Mouse (Mus musculus) thymus, postnatal 25 days (tissue): Measurements from ENCODE around the gene Cyba.

Source experiments
- DNase-seq: peaks from one replicate; pipeline ENCODE4 v3.0.0; 2022

Cyba gene

GRCm38 (mm10) chr8:122451161-122451703 is 18.5 kb upstream of the Cyba start:
- no peak for DNase-seq

- no peak for DNase-seq
Observed at GRCm38 (mm10) chr8:122445203-122445602, 12.5 kb upstream of the Cyba start.

GRCm38 (mm10) chr8:122444058-122444748 is 11.5 kb upstream of the Cyba start:
- peak; percentile 49 for DNase-seq

GRCm38 (mm10) chr8:122443262-122444006 is 10.7 kb upstream of the Cyba start, which contains the start of gene Mvd:
Gene Mvd, minus strand, starts transcription at chr8:122443422.
- DNase-seq = peak; percentile 97

- no peak for DNase-seq
Observed at GRCm38 (mm10) chr8:122442781-122443180, 10.1 kb upstream of the Cyba start.

GRCm38 (mm10) chr8:122442356-122442755 is 9.6 kb upstream of the Cyba start:
- DNase-seq = no peak

GRCm38 (mm10) chr8:122441326-122441725 is 8.6 kb upstream of the Cyba start:
- no peak for DNase-seq

- DNase-seq = no peak
Observed at GRCm38 (mm10) chr8:122439336-122439735, 6.6 kb upstream of the Cyba start.

- peak; percentile 37 for DNase-seq
Observed at GRCm38 (mm10) chr8:122437708-122438331, 5.1 kb upstream of the Cyba start.

GRCm38 (mm10) chr8:122436586-122437125 is 3.9 kb upstream of the Cyba start:
- no peak for DNase-seq

GRCm38 (mm10) chr8:122436146-122436545 is 3.4 kb upstream of the Cyba start:
- no peak for DNase-seq

- DNase-seq = no peak
Observed at GRCm38 (mm10) chr8:122435375-122435774, 2.6 kb upstream of the Cyba start.

GRCm38 (mm10) chr8:122433269-122433905 is 657 bp upstream of the Cyba start:
- DNase-seq = no peak

GRCm38 (mm10) chr8:122431694-122432442 is 862 bp downstream of the Cyba start:
- peak; percentile 53 for DNase-seq

GRCm38 (mm10) chr8:122430646-122431045 is 2.1 kb downstream of the Cyba start:
- DNase-seq = no peak

- no peak for DNase-seq
Observed at GRCm38 (mm10) chr8:122430058-122430636, 2.6 kb downstream of the Cyba start.

GRCm38 (mm10) chr8:122428163-122428562 is 4.6 kb downstream of the Cyba start:
- DNase-seq = no peak

GRCm38 (mm10) chr8:122427607-122428006 is 5.1 kb downstream of the Cyba start:
- no peak for DNase-seq

- DNase-seq = no peak
Observed at GRCm38 (mm10) chr8:122426145-122426544, 6.6 kb downstream of the Cyba start.

GRCm38 (mm10) chr8:122423659-122424058 is 9.1 kb downstream of the Cyba start:
- DNase-seq = no peak

- no peak for DNase-seq
Observed at GRCm38 (mm10) chr8:122423217-122423616, 9.5 kb downstream of the Cyba start.
